Mouse (Mus musculus): Measurements from ENCODE around the gene Clca1. TPM values are rescaled to one million over a fixed set of nuclear protein-coding genes. Genes with fewer than 3 reads are reported as not detected.

The Clca1 gene
- total RNA-seq, 4 experiments from 2014 or later: not detected

Other genes starting within 250 kb of the Clca1 start
- gene Clca3a2, start 213.3 kb downstream of the Clca1 start, total RNA-seq (2022): not detected
- gene Clca3b, start 183.4 kb downstream of the Clca1 start, total RNA-seq (2022): not detected
- not detected for gene Clca4b, start 100.2 kb downstream of the Clca1 start, total RNA-seq (2022)
- gene Clca4a, start 57.7 kb downstream of the Clca1 start, total RNA-seq (2022): under 1 TPM in 2 of 4 experiments, not detected in 2; 0.08 to 0.18 TPM
- under 1 TPM in 2 of 4 experiments, not detected in 2; 0.10 to 0.16 TPM for gene Clca2, start 66.7 kb upstream of the Clca1 start, total RNA-seq (2022)
- gene Odf2l, start 85.8 kb upstream of the Clca1 start, total RNA-seq (2022): 10 to 100 TPM in 1 of 4 experiments, 1 to 10 TPM in 3; 7.1 to 10.2 (median 7.8) TPM

Data from gastrocnemius, adult 8-10 months (tissue).